Mouse (Mus musculus) kidney, adult 9 months (tissue): ENCODE data around the gene Cenps.
A peak's percentile ranks its signal among the peaks of the same experiment; 100 is the strongest.
"Not testable (repeated sequence)": the region's sequence is repeated elsewhere in the genome, so short reads cannot be mapped to it uniquely, and the experiment has no call there.

Experiments
- DNase-seq: peaks from one replicate; pipeline ENCODE4 v3.0.0; 2022

Cenps gene

DNA sequence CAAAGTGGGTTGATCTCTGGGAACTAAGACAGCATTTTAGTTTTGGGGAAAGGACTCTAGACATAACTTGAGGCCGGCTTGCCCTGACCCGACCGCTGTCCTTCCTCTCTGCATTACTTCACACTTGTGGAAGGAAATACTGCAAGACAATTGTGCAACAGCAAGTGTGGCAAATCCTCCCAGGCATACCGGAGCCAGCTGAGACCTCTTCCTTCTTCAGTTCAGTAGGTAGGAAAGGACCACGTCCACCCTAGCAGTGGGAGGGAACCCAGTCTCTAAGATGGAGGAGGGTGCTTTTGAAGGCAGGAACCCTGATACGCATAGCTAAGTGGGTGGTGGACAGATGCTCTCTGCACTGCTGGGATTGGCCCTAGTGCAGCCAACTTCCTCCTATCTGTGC, 18.3 kb upstream of the Cenps start:
- DNase-seq: no peak

DNA sequence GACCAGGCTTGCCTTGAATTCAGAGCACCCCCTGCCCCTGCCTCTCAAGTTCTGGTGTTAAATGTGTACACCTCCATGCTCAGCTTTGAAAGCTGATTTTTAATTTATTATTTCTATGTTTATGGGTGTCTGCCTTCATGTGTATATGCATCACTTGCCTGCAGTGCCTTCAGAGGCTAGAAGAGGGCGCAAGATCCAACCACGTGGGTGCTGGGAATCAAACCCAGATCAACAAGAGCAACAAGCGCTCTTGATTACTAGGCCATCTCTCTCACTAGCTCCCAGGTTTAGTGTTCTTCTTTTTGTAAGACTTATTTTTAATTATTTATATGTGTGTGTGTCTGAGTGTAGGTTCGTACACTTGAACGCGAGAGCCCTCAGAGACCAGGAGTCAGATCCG, 17.4 kb upstream of the Cenps start:
- DNase-seq: no peak

DNA sequence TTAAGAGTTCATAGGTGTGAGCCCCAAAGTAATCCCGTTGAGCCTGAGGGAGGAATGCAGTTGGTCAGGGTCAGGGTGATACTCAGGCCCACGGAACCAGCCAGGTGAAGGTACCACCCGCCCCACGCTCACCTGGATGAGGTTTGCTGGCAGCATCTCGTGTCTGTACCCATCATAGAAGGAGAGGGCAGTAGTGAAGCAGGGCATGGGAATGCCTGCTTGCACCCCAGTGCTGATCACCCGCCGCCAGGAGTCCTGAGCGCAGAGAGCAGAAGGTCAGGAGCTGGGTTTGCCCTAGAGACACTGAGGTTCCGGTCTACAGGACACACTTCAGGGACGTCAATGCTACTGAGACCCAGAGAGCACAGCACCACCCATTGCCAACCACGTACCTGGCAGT, 13.3 kb upstream of the Cenps start:
- no peak for DNase-seq

DNA sequence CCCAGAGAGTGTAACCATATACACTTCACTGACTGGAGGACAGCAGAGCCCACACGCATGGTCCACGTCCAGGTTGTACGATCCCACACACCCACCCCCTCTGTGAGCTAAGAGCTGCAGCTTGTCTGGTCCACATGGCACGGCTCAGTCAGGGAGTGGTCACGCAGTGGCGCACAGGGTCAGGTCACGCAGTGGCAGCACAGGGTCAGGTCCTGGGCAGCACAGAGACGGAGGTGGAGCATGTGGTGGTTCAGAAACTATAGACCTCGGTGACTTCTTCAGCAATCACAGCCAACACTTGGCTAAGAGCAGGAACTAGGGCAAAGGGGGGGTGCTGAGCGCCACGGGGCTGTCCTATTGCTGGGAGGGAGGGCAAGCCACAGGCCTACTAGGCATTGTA, 12.8 kb upstream of the Cenps start:
- no peak for DNase-seq

DNA sequence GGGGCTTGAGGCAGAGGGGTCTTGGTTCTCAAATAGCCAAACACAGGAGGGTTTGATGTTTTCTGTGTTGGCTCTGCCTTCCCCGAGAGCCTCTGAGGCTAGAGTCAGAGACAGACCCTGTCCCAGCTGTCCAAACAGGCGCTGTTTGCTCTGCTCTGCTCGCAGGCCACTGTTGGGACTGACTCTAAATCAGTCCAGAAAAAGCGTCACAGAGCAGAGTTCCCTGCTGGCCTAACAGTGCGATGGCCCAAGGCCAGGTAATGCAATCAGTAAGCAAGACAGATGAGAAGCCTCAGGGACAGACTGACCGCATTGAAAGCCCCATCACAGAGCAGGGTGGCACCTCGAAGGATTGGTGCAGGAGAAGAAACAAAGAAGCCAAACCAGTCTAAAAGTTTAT, 12.2 kb upstream of the Cenps start:
- DNase-seq: no peak

DNA sequence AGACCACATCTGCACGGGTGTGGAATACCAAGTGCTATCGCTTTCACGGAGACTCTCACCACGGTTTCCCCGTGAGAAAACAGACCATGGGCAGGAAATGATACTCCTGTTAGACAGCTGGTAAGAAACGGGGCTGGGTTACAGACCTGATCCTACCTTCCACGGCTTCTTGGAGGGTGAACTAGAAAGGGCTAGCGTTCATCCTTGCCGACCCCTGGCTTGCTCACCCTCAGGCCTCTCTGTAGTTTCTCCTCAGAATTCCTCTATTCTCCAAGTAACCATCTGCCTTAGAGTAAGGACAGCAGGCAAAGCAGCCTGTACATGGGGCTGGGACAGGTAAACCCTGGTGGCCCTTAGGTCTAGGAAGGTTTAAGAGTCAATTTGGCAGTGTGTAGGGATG, 11.8 kb upstream of the Cenps start:
- DNase-seq: no peak

DNA sequence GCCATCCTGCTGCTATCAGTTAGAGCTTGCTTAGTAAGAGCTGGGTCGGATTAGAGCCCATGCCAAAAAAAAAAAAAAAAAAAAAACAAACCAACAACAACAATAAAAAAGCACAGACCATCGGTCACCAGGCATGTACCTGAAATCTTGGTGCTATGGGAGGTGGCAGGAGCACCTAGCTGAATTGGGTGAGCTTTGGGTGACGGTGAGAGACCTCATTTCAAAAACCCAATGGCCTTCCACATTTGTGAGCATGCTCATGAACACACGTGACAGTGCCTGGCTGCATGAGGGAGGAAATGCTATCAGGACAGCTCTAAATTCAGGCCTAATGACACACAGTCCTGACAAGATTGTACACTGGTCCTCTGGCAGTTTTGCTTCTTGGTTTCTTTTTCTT, 10.7 kb upstream of the Cenps start:
- DNase-seq: no peak

DNA sequence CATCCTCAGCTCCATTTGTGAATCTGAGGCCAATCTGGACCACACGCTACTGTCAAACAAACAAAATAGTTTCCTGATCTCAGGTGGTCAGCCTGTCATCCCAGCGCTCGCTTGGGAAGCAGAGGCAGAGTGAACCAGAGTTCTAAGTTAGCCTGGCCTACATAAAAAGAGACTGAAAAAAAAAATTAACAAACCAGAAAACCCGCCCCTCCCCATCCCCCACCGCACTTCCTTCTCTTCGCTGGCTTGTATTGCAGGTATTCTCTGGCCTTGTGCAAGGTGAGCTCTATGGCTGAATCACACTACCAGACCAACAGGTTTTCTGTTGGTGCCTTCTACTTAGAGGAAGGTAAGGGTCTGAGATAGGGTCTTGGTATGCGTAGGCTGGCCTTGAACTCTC, 10.1 kb upstream of the Cenps start:
- no peak for DNase-seq

DNA sequence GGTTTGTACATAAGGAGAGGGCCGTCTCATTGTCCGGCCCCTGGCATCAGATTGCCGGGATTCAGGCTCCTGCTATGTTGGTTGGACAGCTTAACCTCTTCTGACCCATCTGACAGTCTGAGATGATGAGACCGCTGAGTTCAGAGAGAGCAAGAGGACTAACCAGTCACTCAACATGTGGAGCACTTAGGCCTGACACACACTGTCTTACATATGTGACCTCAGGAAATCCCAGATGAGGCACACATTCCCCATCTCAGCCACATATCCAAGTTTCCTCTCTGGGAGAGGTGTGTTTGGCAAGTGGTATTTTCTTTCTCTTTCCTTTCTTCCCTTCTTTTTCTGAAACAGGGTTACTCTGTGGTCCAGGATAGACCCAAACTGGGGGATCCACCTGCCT, 7.7 kb upstream of the Cenps start:
- no peak for DNase-seq

DNA sequence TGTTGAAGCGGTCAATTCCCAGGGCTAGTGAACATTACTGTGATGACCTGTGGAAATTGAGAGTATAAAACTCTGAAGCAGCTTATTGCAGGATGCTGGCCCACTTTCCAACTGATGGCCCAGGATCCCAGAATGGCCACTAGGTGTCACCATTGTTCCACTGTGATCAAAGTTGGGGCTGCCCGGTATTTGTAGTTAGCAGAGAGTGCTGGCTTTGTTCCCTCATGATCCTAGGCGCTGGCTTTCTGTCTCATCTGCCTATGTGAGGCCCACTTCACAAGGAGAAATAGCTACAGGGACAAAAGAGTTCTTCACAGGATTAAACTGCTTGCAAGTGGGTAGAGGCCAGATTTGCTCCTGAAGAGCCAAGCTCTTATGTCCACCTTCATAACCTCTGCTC, 7.0 kb upstream of the Cenps start:
- peak; percentile 86 for DNase-seq

DNA sequence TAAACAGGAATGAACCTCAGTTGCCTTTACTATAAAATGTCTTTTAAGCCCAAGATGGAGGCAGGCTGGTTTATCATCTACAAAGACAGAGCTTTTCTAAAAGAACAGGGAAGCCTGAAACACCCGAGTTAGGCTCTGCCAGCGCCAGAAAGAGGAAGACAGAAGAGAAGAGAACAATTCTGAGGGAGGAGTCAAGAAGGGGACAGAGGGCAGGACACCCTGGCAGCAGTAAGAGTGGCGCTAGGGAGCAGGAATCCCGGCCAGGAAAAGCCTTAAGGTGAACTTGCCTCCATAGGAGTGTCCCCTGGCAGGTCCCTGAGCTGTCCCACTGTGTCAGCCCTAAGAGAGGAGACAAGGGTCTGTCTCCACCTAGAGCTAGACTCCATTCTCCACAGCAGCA, 6.2 kb upstream of the Cenps start:
- DNase-seq: peak; percentile 28

DNA sequence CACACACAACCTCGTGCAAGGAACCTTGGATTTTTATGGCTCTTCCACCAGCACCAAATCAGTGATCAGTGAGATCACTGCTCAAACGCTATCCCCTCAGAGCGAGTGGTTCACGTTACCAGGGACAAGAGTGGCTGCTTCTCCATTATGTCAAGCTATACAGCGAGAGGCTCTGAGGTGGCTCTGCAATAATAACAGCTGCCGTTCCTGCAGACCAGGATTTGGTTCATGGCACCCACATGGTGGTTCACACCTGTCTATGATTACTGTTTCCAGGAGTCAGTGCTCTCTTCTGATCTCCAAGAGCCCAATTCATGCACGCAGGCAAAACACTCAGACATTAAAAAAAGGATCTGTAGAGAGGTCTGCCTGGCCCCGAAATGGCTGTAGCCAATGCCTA, 1.1 kb upstream of the Cenps start:
- no peak for DNase-seq

DNA sequence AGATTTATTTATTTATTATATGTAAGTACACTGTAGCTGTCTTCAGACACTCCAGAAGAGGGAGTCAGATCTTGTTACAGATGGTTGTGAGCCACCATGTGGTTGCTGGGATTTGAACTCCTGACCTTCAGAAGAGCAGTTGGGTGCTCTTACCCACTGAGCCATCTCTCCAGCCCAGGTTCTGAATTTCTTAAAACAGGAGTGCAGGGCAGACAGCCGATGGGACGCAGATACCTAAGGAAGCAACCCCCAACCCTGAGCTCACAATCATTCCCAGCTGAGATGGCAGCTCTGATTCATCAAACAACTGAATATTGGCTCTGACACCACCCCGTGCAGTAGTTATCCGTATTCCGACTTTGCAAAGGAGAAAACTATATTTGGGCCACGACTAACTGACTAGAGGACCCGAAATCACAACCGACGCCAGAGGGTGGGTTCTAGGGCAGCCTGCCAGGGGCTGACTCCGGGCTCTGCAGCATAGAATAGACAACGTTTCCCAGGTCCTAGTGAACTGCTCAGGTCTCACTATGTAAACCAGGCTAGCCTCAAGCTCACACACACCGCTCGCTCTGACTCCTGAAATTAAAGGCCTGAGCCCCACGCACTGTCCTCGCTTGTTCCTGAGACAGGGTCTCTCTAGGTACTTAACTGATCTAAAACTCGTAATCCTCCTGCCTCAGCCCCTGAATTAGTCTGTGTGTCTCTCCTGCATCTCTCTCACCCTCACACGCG, 1.1 kb downstream of the Cenps start:
- DNase-seq: no peak

DNA sequence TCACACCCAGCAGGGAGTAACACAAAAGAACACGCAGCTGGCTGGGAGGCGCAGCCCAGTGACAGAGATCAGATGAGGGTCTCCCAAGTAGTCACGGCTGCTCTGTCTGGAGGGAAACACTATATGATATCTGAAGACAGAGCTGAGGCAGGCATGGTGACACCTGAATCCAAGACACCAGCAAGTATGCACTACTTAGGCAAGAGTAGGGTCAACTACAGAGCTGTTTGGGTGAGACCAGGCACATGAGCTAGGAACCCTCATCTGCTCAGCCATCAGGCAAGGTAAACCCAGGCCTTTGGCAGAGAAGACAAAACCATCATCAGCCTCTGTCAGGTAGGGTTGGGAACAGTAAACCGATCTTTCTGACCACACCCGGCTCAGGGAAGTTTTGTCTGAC, 4.0 kb downstream of the Cenps start:
- no peak for DNase-seq

DNA sequence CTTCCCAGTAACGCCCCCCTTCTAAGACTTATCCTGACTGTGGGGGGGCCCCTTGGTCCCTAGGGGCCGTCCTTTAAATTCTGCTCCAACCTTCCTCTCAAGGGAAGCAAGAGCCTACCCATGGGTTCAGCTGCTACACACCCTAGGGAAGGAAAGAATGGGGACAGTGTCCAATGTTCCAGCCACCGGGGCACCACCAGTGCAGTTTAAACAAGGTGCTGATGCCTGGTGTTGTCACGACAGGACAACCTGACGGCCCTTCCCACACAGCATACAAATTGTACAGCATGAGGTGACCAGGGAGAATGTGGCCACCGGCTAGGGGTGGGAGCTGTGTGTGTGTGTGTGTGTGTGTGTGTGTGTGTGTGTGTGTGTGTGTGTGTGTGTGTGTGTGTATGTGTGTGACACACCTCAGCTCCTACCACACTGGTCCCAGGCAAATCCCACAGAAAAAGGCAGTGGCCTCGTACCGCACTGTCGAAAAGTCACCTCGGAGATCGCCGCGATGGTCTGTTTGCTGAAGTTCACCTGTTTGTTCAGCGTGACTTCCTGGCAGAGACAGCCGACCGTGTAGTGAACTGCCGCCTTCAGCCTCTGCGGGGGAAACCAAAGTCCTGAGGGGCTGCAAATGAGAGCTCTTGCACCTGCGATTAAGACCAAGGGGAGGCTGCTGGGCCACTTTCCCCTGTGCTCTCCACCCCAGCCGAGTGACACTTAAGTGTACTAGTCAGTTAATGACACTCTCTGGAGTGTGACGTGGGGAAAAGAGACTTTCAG, 5.5 kb downstream of the Cenps start:
- no peak for DNase-seq

DNA sequence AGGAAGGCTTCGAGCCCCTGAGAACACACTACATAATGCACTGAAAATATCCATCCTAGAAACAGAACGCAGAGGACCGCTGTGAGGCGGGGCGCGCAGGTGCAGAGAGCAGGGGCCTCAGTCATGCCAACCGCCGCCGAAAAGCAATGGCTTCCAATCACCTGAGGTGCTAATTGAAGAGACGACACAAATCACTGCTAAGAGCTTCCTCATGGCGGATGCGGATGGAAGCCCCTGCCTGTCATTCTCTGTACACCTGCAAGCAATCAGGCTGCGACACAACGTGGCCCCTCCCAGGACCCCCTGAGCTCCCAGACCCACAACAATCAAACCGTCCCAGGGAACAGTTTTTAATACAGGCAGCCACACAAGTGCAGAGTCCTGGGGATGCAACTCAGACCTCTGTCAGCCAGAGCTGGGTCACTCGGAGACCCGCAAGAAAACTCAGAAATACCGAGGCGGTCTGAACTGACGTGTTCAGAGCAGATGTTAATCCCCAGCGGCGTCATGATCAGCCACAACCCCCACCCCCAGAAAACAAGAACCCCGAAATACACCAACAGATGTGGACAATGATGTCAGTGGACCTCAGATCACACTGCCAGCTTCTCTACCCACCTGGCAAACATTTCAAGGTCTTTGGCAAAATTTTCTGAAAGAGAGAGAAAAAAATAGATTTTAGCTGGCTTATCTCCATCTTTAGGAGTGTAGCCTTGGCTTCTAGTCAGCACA, 6.2 kb downstream of the Cenps start:
- DNase-seq: no peak

DNA sequence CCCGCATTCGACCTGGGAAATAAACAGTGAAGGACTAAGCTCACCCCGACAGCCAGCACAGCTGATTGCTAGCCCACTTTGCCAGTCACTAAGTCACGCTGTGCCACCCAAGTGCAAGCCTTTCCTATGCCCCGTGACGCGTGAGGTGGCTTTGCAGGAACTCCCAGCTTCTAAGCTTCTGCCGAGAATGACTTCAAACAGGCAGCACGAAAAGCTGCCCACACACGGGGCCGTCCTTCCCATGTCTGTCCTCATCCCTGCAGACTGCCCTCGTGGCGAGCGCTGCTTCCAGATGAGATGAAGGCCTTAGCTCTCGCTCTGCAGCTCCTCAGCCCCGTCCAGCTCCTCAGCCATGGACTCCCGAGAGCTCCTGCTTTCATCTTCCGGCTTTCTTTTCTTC, 9.0 kb downstream of the Cenps start:
- no peak for DNase-seq

DNA sequence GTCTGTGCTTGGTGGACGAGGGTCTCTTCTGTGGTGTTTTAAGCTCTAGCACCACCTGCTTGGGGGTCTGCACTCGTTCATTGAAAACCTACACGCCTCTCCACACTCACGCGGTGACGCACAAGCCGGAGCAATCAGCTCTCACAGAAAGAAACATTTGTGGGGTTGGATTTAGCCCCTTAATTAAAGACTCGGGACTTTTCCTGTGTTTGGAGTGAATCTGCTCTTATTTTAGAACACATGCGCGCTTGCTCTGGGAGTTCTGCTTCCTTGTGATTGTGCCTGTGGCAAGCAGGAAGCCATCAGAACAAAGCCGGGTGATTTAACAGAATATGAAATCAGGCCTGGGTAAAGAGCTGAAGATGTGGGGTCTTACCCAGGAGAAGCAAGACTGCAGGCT, 10.8 kb downstream of the Cenps start, which contains the start of gene Cort:
Cort (minus strand) TSS at position 101 of the 400 bp plus-strand sequence.
- DNase-seq: no peak

DNA sequence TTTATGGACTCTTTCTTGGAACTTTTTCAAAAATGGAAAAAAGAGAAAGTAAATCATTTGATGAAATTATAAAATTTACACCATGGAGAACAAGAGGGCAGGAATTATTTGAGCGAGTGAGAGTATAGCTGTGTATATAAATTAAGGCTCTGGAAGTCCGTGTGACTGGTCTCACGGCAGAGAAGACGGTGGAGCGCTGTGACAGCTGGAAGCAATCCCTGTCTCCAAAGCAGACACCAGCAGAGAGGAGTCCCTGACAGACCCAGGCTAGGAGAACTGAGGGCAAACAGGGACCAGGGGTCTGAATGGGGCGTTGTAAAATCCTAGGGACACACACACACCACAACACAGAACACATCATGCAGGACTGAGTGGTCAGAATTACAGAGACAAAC, 11.3 kb downstream of the Cenps start:
- no peak for DNase-seq

DNA sequence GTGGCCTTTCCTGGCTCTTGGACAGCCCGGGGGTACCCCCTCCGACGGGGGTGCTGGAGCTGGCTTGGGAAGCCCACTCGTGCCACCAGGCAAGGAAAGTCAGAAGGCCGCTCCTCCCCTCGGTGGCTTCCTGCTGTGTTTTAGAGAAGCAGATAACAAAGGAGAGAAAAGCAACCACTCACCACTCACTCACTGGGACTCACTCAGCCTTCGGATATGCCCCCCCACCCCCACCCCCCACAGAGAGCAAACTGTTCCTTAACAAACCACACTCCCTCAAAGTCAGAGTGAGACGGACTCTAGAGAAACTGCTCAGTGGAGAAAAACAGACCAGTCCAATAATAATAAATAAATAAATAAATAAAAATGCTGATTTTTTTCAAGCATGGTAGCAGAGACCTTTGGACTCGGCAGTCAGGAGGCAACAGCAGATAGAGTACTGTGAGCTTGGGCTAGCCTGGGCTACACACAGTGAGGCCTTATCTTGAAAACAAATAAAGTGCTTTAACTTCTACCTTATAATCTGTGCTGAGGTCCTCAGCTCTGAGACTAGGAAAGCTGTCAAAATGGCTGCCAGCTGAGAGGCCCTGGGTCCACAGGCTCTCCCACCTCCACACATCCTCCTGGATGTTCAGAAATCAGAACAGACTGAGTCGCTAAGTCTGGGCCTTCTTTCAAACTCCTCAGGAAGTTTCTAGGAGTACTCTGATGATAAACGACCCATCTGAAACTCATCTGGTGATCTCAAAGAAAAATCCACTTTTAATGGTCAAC, 11.9 kb downstream of the Cenps start:
- no peak for DNase-seq

DNA sequence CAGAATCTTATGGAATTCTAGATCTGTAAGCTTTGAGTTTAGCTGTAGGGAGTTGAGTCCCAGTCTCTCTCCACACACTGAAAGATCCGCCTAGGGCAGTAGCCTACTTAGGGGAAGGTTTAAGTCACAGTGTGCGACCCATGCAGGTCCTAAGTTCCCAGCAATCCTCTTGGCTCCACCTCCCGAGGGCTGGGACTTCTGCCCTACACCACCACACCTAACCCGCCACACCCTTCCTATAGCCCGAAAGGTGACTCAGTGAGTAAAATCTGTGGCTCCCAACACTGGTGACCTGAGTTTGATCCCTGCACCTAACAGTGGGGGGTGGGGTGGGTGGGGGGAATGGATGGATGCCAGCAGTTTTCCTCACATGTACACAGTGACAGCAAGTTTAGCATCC, 14.0 kb downstream of the Cenps start:
- no peak for DNase-seq

DNA sequence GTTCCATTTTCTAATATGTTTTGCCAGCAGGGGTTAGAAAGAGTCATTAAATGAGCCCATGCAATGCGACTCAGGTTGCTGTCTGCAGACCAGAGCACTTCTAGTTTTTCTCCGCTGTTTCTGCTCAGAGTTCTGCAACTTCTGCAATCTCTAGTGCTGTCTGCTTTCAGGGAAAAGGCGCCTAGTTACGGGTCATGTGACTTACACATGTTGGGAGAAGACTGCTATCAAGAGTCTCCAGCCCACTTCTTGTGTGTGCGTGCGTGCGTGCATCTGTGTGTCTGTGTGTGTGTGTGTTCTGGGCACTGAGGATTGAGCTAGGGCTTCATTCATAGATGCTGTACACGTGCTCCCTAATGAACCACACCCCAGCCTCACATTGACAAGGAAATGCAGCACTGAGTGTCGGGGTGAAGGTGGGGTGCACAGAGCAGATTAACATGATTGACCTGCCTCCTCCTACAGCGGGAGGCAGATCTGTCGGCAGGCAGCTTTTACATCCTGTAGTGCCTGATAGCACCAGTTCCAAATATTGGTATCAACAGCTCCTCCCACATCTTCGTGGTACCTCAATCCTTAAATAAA, 17.4 kb downstream of the Cenps start:
- not testable (repeated sequence) for DNase-seq
